Mouse (Mus musculus) T-cell, adult 2 months (primary cell): ENCODE data around the gene Klhdc8b.

Experiments
- DNase-seq: peaks from one replicate; pipeline ENCODE4 v3.0.0; 2022; ENCODE audit warnings: low spot score

Gene Klhdc8b

GRCm38 (mm10) chr9:108481520-108482210 lies 20.3 kb upstream of the Klhdc8b start:
- DNase-seq: no peak

GRCm38 (mm10) chr9:108480813-108481519 lies 19.6 kb upstream of the Klhdc8b start:
- no peak for DNase-seq

DNA sequence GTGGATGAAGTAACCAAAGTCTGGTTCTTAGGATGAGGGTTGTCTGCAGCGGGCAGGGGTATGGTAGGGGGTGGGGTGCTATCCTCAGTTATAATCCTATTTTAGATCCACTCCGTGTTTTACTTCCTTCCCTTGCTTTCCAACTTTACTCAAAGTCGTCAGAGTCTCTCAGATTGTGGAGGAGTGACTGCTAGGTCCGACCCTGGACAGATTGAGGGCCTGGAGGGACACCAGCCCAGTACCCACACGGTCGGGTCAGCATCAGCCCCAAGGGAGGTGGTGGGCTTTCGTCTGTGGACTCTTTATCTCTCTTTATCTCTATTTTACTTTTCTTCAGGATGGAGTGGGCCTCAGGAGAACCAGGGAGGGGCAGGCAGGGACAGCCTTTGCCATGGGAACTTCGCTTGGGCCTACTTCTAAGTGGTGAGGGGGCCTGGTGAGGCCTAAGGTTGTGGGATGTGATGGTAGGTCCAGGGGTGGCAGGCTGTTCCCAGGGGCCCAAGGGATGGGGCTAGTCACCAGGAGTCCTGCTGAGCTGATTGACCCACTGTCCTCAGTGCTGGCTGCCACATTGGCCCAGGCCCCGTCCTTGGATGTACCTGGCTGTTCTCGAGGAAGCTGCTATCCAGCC lies 18.5 kb upstream of the Klhdc8b start, which contains the start of gene Lamb2:
TSS of gene Lamb2 (plus strand) at position 16 of the 631 bp plus-strand sequence.
- no peak for DNase-seq

DNA sequence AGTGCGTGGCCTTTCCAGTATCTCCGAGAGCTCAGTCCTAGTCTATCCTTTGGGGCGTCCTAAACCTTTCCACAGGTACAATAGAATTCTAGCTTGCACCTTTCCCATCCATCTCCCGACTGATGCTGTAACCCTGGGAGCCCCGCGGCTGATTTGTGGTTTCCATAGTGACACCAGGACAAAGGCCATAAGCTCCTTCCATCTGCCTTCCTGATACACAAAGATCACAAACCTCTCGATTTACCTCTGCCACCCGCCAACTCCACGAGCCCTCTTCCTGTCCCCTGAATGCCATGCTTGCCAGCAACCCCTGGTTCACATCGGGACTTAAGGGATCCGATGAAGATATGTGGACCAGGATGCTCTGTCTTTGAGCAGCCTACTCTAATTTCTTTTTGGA lies 17.9 kb upstream of the Klhdc8b start:
- DNase-seq: no peak

DNA sequence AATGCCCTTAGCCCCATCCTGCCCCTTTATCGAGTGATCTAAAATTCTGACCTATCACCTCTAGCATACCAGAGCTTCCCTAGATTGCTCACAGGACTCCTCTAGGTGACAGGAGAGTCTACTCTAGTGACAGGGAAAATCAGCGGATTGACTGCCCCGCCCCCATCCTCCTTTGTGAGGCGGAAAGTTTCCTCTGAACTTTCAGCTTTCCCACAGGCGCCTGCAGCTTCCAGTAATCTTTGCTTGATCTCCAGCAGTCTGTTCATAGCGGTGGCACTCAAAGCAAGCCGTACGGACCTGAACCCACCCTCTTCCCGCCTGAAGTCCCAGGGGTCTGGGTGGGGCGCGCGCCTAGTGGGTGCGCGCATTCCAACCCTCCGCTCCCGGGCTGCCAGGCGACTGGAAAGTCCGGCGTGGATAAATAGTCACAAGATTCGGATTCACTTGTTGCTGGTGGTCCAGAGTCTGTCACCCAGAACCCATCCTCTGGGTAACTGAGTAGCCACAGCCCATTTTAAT lies 17.3 kb upstream of the Klhdc8b start:
- no peak for DNase-seq

DNA sequence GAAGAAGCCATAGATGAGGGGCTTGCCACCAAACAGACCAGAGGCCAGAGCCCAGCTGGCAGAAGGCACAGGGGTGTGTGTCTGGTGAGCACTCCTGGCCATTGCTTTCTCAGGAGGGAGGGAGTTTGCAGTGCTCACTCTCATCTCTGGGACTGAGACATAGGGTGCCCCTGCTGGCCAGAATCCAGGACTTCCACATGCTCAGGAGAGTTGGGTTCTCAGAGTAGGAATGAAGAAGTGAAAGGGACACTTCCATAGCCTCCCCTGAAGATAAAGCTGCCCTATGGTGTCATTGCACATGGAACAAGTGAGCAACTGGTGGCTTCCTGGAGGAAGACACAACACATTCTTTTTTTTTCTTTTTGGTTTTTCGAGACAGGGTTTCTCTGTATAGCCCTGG lies 13.1 kb upstream of the Klhdc8b start:
- DNase-seq: no peak

GRCm38 (mm10) chr9:108469845-108470244 lies 8.5 kb upstream of the Klhdc8b start:
- no peak for DNase-seq

- no peak for DNase-seq
Observed at GRCm38 (mm10) chr9:108469430-108469829, 8.0 kb upstream of the Klhdc8b start.

GRCm38 (mm10) chr9:108466219-108466618 lies 4.8 kb upstream of the Klhdc8b start:
- no peak for DNase-seq

DNA sequence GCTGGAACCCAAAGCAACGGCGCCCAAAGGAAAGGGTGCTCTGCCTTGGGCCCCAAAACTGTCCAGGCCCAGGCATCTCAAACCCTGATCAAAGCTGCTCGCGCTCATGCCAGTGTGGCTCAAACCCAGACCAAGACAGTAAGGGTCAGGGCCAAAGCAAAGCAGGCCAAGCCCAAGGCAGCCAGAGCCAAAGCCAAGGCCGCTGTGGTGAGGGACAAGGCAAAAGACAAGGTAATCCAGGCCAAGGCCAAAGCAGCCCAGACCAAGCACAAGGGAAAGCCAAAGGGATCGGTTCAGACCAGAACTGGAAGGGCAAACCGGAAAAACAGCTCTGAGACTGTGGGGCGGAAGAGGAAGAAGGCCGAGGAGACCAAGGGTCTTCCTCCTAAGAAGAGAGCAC lies 2.3 kb upstream of the Klhdc8b start:
- no peak for DNase-seq

DNA sequence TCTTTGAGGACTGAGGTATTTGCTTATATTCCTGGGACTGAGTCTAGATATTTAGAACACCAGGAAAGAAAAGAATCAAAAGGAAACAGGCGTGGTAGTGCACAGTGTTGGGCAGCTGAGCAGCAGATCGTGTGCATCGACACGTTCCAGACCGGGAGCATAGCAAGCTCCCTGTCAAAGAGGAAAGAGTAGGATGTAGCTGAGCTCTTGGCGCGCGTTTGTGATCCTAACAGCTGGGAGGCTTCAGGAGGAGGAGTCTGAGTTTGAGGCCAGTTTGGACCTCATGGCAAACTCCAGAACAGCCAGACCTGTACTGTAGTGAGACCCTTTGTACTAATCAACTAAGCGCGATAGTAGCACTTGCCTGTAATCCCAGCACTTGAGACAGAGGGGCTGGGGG lies 811 bp upstream of the Klhdc8b start:
- no peak for DNase-seq

- no peak for DNase-seq
Observed at GRCm38 (mm10) chr9:108461675-108462074, 294 bp upstream of the Klhdc8b start.

GRCm38 (mm10) chr9:108460319-108461178 lies 832 bp downstream of the Klhdc8b start, which contains the start of gene Ccdc71:
Gene Ccdc71, plus strand, starts transcription at chr9:108460527.
- peak; percentile 82 for DNase-seq

- no peak for DNase-seq
Observed at GRCm38 (mm10) chr9:108459939-108460318, 1.5 kb downstream of the Klhdc8b start.

- no peak for DNase-seq
Observed at GRCm38 (mm10) chr9:108456953-108457352, 4.4 kb downstream of the Klhdc8b start.

DNA sequence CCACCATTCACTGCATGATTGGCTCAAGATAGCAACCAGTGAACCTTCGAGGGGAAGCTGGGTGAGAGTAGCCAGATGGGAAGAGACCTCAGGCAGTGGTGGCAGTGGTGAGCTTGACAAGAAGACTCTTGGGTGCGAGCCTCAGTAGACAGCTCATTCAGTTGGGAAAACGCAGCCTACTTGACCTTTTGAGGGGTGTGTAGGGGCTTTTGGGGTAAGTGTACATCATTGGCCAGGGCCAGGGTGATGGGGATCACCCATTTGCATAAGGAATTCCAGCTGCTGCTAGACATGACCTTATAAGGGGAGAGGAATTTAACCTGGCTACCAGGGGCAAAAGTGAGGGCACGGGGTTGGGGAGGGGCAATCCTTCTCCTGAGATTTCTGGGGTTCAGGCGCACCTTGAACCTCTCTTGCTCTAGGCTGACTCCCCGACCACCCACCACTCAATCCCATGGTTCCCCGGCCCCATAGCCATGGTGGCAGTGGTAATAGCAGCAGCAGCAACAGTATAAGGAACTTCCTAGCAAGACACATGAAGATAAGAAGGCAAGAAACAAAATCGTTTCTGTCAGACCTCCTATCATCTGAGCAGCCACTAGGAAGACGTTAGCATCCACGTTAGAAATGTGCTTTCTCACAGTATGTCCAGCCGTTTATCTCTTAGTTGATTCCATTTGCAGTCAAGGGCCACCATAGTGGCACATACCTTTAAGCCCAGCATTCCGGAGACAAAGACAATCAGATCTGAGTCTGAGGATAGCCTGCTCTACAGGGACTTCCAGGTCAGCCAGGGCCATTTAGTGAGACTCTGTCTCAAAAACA lies 5.4 kb downstream of the Klhdc8b start:
- no peak for DNase-seq

GRCm38 (mm10) chr9:108454429-108454828 lies 7.0 kb downstream of the Klhdc8b start:
- DNase-seq: no peak

- DNase-seq: no peak
Observed at GRCm38 (mm10) chr9:108453458-108453857, 7.9 kb downstream of the Klhdc8b start.

DNA sequence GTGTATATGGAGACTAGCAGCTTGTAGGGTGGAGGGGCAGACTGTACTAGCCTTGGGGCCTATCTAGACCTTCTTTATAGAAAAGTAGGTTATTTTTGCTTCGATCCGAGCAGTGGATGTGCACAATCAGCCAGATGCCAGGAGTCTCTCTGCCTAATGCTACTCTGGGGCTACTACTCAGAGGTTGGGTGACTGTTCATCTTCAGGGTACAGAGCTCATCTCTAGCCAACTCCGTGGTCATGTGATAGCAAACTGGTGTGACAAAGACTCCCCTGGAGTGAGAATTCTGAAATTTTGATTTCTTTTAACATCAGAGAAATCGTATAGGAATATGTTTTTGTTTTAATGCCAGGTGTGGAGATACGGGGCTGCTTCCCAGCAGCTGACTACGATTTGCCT lies 8.5 kb downstream of the Klhdc8b start:
- DNase-seq: no peak

DNA sequence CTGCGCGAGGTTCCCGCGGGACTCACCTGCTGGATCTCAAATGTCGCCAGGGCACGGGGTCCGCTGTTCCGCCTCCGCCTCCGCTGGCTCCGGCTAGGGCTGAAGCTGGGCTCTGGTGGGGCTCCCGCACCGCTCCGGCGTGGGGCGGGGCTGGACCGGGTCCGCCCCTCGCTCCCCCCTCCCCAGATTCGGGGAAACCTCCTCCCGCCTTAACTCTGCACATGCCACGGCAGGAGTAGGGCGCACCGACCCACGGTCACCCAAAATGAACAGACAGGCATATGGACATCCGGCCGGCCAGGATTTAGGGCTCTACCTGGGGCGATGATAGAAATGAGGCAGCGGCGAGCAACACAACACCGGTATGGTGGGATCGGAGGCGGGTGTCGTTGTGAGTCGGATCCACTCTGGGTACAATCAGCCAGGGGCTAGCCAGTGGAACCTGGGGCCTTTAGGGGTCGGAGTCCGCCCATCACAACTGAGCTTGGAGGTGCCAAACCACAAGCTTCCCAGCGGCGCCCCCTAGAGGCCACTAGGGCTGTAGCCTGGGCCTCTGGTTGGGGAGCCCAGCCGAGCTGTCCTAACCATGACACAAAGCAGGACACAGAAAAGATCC lies 9.0 kb downstream of the Klhdc8b start:
- DNase-seq: peak; percentile 78
